Mouse (Mus musculus): ENCODE results near the gene Myzap. TPM values are rescaled to one million over a fixed set of nuclear protein-coding genes. Genes with fewer than 3 reads are reported as not detected.

Myzap gene
- 3.1 and 3.5 TPM in 2 replicates for polyA plus RNA-seq (2016; fragmentation: Nextera tagmentation; extraction: Ambion mirVana)

DNA sequence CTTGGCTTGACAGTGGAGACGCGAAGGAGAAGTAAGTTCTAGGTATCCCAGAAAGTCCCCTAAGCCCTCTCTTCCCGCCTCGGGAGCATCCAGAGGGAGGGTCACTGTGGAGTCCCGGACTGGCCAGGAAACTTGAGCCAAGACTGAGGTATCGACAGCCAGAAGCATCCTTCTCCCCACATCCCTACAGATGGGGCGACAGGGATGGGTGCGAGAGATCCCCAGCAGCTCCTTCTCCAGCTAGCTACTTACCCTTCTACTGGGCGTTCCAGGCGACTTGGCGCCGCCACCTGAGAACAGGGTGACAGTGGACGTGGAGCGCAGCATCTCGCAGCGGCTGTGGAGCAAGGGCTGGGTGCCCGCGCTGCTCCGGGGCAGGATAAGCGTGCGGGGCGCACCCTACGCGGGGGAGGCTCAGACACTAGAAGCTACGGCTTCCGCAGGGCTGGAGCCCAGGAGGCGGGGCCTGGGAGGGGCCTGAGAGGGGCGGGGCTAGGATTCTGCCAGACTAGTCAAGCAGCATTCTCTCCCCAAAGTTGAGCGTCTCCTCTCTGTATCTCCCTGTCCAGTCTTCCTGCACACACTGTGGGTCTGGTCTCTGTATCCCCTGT is at the start of gene Myzap:
TSS of gene Myzap (minus strand) at position 423 of the 611 bp plus-strand sequence.
- WGBS, result 1% methylated on average over 29 of the region's 29 CpGs
- Histone ChIP-seq H3K4me1 (peaks cover 10% of the 10 kb centered on the region; the same call in 1 of the 2 replicates), H3K36me3 (replicated peaks) (no peaks in the 10 kb centered on the region), H3K9me3 (no peaks in the 10 kb centered on the region), H3K4me2 (peak within 1 kb of the TSS; percentile 89), H3K9ac (peak within 1 kb of the TSS; percentile 70), H3K4me3 (replicated peaks) (peak within 1 kb of the TSS; percentile 55), H3K27me3 (peaks cover 28% of the 10 kb centered on the region), H3K27ac (no peak within 1 kb of the TSS)
- peak; percentile 94 for ATAC-seq (ENCODE audit: low FRiP score)

GRCm38 (mm10) chr9:71640361-71640927 is 48.3 kb upstream of the Myzap start:
- no peaks in the 10 kb centered on the region for H3K36me3 ChIP-seq (replicated peaks)
- WGBS, result 79% methylated on average over 4 of the region's 4 CpGs
- H3K9me3 ChIP-seq, result no peaks in the 10 kb centered on the region
- H3K4me2 ChIP-seq, result no peak overlapping the region
- ATAC-seq (ENCODE audit: low FRiP score), result no peak
- H3K9ac ChIP-seq, result no peak overlapping the region
- H3K4me1 ChIP-seq, result peaks cover 11% of the 10 kb centered on the region
- no peak overlapping the region for H3K27ac ChIP-seq
- H3K4me3 ChIP-seq (replicated peaks), result no peak overlapping the region
- no peaks in the 10 kb centered on the region for H3K27me3 ChIP-seq

GRCm38 (mm10) chr9:71638198-71638597 is 46.0 kb upstream of the Myzap start:
- H3K9me3 ChIP-seq, result no peaks in the 10 kb centered on the region
- H3K4me2 ChIP-seq, result no peak overlapping the region
- H3K27me3 ChIP-seq, result no peaks in the 10 kb centered on the region
- no peak overlapping the region for H3K9ac ChIP-seq
- no peak overlapping the region for H3K4me3 ChIP-seq (replicated peaks)
- H3K36me3 ChIP-seq (replicated peaks), result no peaks in the 10 kb centered on the region
- H3K27ac ChIP-seq, result no peak overlapping the region
- H3K4me1 ChIP-seq, result peaks cover 11% of the 10 kb centered on the region
- no peak for ATAC-seq (ENCODE audit: low FRiP score)
- WGBS, result 76% methylated on average over 11 of the region's 11 CpGs

DNA sequence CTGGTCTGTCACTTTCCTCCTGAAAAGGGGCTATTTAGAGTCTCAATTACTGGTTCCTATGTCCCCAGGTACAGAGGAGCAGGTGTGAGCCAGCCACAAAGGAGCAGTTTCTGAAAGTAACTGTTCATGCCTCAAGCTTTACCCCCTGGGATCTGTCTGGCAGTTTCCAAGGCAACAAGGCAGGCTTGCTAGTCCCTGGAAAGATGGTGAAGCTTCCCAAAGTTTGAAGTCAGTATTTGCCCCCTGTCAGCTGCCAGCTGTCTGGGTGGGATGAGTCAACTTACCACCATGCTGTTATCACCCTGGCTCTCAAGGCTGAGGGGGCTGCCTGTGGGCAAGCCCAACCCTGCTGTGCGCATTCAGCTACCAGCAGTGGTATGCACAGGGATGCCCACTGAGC is 44.7 kb upstream of the Myzap start:
- 100% methylated on average over 1 of the region's 1 CpGs for WGBS
- H3K36me3 ChIP-seq (replicated peaks), result no peaks in the 10 kb centered on the region
- no peak overlapping the region for H3K27ac ChIP-seq
- H3K4me1 ChIP-seq, result peaks cover 11% of the 10 kb centered on the region
- no peak overlapping the region for H3K4me2 ChIP-seq
- no peak overlapping the region for H3K9ac ChIP-seq
- no peak overlapping the region for H3K4me3 ChIP-seq (replicated peaks)
- H3K9me3 ChIP-seq, result no peaks in the 10 kb centered on the region
- no peaks in the 10 kb centered on the region for H3K27me3 ChIP-seq
- ATAC-seq (ENCODE audit: low FRiP score), result no peak

GRCm38 (mm10) chr9:71635627-71636026 is 43.5 kb upstream of the Myzap start:
- no peak overlapping the region for H3K4me2 ChIP-seq
- H3K9me3 ChIP-seq, result no peaks in the 10 kb centered on the region
- no peaks in the 10 kb centered on the region for H3K27me3 ChIP-seq
- ATAC-seq (ENCODE audit: low FRiP score), result no peak
- no peak overlapping the region for H3K4me3 ChIP-seq (replicated peaks)
- no peaks in the 10 kb centered on the region for H3K36me3 ChIP-seq (replicated peaks)
- WGBS, result 62% methylated on average over 1 of the region's 1 CpGs
- peaks cover 11% of the 10 kb centered on the region for H3K4me1 ChIP-seq
- H3K9ac ChIP-seq, result no peak overlapping the region
- no peak overlapping the region for H3K27ac ChIP-seq

DNA sequence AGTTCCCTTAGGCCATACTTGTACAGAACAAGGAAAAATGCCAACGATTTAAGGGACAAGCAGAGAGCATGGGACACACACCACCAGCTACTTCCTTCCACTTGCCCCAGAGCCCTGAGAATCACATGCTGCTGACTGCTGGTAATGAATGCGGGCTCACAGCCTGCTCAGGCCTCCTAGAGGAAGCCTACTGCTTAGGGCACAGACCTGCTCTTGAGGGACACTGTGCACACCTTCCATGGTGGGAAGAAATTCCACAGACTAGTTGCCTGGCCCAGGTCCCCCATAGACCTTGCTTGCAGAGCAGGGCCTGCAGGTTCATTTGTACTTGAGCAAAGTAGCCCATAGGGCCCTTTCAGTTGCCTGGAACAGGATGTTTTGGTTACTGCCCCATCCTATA is 42.8 kb upstream of the Myzap start:
- Histone ChIP-seq H3K9me3 (no peaks in the 10 kb centered on the region), H3K9ac (no peak overlapping the region), H3K4me3 (replicated peaks) (no peak overlapping the region), H3K4me1 (peaks cover 11% of the 10 kb centered on the region), H3K4me2 (no peak overlapping the region), H3K27ac (no peak overlapping the region), H3K36me3 (replicated peaks) (no peaks in the 10 kb centered on the region), H3K27me3 (no peaks in the 10 kb centered on the region)
- ATAC-seq (ENCODE audit: low FRiP score), result no peak
- WGBS, result 85% methylated on average over 2 of the region's 2 CpGs

GRCm38 (mm10) chr9:71628921-71629320 is 36.8 kb upstream of the Myzap start:
- Histone ChIP-seq H3K9ac (no peak overlapping the region), H3K9me3 (no peaks in the 10 kb centered on the region), H3K36me3 (replicated peaks) (no peaks in the 10 kb centered on the region), H3K27ac (no peak overlapping the region), H3K4me2 (no peak overlapping the region), H3K4me1 (no peaks in the 10 kb centered on the region), H3K27me3 (no peaks in the 10 kb centered on the region), H3K4me3 (replicated peaks) (no peak overlapping the region)
- WGBS, result 52% methylated on average over 6 of the region's 6 CpGs
- ATAC-seq (ENCODE audit: low FRiP score), result no peak

DNA sequence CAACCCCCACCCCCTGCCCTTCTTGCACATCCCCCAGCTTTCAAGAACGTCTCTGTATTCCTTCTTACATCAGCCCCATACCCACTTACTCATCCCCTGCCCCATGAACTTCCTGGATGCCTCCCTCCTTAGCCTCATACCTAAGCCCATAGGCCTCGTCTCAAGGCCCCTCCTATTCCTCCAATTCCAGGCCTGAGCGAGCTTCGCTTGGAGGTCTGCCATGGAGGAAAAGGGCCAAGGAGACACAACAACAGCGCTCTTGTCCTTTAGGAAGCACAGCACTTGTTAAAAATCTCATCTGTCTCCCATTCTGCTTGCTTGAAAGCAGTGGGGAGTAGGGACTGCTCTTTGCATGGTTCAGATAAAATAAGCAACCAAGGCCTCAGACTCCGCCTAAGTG is 36.1 kb upstream of the Myzap start:
- H3K27me3 ChIP-seq, result no peaks in the 10 kb centered on the region
- H3K4me1 ChIP-seq, result no peaks in the 10 kb centered on the region
- 83% methylated on average over 6 of the region's 6 CpGs for WGBS
- H3K36me3 ChIP-seq (replicated peaks), result no peaks in the 10 kb centered on the region
- H3K27ac ChIP-seq, result no peak overlapping the region
- no peak overlapping the region for H3K4me2 ChIP-seq
- H3K9me3 ChIP-seq, result no peaks in the 10 kb centered on the region
- ATAC-seq (ENCODE audit: low FRiP score), result no peak
- H3K9ac ChIP-seq, result no peak overlapping the region
- H3K4me3 ChIP-seq (replicated peaks), result no peak overlapping the region

- Histone ChIP-seq H3K9ac (no peak overlapping the region), H3K4me1 (no peaks in the 10 kb centered on the region), H3K4me2 (no peak overlapping the region), H3K36me3 (replicated peaks) (no peaks in the 10 kb centered on the region), H3K27me3 (no peaks in the 10 kb centered on the region), H3K4me3 (replicated peaks) (no peak overlapping the region), H3K9me3 (no peaks in the 10 kb centered on the region), H3K27ac (no peak overlapping the region)
- no peak for ATAC-seq (ENCODE audit: low FRiP score)
- 82% methylated on average over 6 of the region's 6 CpGs for WGBS
These were observed 33.8 kb upstream of the Myzap start for GRCm38 (mm10) chr9:71625961-71626360.

DNA sequence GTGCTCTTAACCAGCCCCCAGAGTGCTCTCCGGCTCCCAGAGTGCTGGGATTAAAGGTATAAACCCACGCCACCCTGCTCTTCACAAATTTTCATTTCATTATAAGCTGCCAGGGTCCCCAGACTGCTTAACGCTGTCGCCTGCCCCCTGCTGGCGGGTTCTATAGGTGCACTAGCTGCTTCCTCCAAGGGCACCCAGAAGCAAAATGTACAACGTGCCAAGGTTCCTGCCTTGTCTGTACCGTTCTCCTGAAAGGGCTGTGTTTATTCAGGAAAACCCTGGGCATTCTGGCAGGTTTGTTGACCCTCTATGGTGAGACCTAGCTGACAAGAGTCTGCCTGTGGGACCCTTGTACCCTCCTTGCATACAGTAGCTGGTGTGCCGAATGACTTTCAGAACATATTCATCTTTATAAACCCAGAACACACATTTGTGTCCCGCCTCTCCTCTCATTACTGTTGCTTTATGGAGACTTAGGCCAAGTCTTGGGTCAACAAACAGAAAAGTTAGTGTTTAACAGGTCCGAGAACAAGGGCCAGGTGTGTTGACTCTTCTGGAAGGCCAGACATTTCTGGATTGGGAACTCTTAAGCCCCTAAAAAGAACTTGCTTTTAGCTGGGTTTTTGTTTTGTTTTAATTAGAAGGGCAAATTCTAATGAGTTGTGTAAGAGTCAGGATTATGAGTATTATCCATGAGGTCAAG is 32.8 kb upstream of the Myzap start:
- Histone ChIP-seq H3K4me2 (no peak overlapping the region), H3K36me3 (replicated peaks) (no peaks in the 10 kb centered on the region), H3K9ac (no peak overlapping the region), H3K27me3 (no peaks in the 10 kb centered on the region), H3K27ac (no peak overlapping the region), H3K4me1 (no peaks in the 10 kb centered on the region), H3K9me3 (no peaks in the 10 kb centered on the region), H3K4me3 (replicated peaks) (no peak overlapping the region)
- no peak for ATAC-seq (ENCODE audit: low FRiP score)
- WGBS, result 47% methylated on average over 10 of the region's 10 CpGs

DNA sequence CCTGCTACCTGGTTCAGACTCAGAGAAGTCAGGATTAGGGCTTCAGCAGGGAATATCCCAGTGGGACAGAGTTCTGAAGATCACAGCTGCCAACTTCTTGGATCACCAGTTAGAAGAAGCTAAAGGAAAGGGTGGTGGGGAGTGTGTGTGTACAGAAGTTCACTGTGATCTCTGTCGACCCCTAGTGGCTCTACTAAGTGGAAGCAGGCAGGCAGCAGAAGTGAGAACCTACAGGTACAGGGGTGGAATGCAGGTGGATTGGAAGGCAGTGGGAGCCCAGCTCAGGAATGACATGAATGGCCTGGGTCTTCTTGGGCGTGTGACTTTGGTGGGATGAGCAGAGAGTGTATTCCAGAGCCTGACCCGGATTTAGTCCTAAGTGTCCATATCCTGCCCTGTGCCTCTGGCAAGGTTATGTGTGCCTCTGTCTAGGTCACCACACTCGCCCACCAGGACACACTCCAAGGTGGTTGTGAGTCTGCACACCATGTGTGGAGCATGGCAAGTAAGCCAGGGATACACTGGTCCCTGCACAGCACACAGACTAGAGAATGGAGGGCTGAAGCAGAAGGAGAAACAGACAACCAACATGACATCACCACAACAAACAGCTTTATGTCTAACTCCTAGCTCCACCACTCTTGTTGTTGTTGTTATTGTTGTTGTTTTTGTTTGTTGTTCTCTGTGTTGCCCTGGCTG is 31.9 kb upstream of the Myzap start:
- H3K4me3 ChIP-seq (replicated peaks), result no peak overlapping the region
- no peaks in the 10 kb centered on the region for H3K27me3 ChIP-seq
- no peak overlapping the region for H3K27ac ChIP-seq
- no peaks in the 10 kb centered on the region for H3K4me1 ChIP-seq
- H3K36me3 ChIP-seq (replicated peaks), result no peaks in the 10 kb centered on the region
- H3K9ac ChIP-seq, result no peak overlapping the region
- 32% methylated on average over 4 of the region's 4 CpGs for WGBS
- ATAC-seq (ENCODE audit: low FRiP score), result no peak
- H3K4me2 ChIP-seq, result no peak overlapping the region
- H3K9me3 ChIP-seq, result no peaks in the 10 kb centered on the region

DNA sequence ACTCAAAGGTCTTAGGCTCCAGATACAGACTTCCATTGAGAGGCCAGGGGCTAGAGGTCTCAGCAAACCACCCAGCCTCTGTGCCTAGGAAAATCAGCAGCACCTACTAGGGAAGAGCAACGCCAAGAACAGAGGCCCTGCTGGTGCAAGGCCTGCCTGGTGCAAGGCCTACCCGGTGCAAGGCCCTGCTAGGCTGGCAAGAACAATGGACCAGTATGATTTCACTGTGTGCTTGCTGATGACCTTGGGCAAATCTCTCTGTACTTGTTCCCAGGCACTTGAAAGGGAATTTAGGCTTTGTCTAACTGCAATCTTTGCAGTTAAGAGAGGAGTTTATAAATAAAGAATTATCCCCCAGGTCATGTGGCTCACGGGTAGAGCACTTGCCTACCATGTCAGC is 30.4 kb upstream of the Myzap start:
- no peaks in the 10 kb centered on the region for H3K4me1 ChIP-seq
- H3K27me3 ChIP-seq, result no peaks in the 10 kb centered on the region
- H3K27ac ChIP-seq, result no peak overlapping the region
- no peak for ATAC-seq (ENCODE audit: low FRiP score)
- no peaks in the 10 kb centered on the region for H3K36me3 ChIP-seq (replicated peaks)
- WGBS, result 81% methylated on average over 3 of the region's 3 CpGs
- no peak overlapping the region for H3K9ac ChIP-seq
- no peak overlapping the region for H3K4me2 ChIP-seq
- no peak overlapping the region for H3K4me3 ChIP-seq (replicated peaks)
- H3K9me3 ChIP-seq, result no peaks in the 10 kb centered on the region

Data from forebrain, embryonic 12.5 days (tissue).